Mouse (Mus musculus) thymus, postnatal 36 days (tissue): Measurements from ENCODE around the gene Ppm1h.
A peak's percentile ranks its signal among the peaks of the same experiment; 100 is the strongest.

Experiments
- DNase-seq, 2 experiments: peaks; one replicate each; pipeline ENCODE4 v3.0.0; 2022; ENCODE audit warnings: mixed read lengths in 2 of 2

Ppm1h gene

DNA sequence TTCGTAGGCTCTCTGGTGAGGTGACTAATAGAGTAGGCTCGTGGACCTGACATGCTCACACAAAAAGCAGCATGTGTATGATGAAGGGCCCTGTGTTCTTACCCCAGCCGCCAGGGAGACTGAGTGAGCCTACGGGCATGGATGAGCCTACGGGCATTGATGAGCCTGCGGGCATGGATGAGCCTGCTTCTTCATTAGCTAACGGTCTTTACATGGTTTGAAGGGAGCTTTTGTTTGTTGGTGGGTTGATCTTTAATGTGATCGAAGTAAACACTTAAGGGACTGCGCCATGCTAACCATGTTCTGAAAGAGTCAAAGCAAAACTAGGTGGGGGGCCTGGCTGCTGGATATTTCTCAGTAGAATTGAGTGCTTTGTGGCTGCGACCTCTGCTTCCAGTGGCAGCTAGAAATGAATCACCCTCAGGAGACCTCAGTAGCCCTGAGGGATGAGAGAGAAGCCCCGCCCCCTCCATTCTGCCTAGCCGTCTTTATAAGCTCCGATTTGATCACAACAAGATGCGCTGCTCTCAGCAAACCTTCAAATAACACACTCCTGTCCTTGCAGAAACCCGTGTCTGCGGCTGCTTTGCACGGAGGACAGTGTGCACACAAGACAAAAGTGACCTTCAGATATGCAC lies 183.9 kb downstream of the Ppm1h start:
- DNase-seq, result no peak

DNA sequence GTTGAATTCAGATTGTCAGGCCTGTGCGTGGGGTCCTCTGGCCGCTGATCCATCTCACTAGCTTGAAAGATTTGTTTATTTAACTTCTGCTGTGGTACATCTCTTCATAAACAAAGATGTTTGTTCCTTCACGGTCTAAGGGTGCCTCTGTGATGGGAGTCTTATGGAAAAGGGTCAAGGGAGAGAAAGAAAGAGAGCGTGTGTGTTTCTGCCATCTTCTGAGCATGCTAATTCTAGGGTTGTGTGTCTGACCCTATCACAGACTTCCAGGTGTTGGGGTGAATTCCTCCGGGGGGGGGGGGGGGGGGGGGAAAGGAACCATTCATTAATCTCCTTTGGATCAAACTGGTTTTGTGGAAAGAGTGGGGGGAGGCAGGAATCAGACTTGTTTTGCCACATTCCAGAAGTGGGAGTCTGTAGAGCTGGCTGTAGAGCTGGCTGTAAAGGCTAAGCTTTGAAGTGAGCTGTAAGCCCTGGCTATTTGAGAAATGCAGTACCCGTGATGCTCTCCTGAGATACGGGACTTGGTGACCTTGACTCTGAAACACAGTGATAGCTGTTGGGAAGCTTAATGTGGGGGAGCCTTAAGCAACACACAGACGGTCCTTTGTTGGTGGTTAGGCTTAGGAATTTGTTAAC lies 191.4 kb downstream of the Ppm1h start:
- DNase-seq, result no peak

DNA sequence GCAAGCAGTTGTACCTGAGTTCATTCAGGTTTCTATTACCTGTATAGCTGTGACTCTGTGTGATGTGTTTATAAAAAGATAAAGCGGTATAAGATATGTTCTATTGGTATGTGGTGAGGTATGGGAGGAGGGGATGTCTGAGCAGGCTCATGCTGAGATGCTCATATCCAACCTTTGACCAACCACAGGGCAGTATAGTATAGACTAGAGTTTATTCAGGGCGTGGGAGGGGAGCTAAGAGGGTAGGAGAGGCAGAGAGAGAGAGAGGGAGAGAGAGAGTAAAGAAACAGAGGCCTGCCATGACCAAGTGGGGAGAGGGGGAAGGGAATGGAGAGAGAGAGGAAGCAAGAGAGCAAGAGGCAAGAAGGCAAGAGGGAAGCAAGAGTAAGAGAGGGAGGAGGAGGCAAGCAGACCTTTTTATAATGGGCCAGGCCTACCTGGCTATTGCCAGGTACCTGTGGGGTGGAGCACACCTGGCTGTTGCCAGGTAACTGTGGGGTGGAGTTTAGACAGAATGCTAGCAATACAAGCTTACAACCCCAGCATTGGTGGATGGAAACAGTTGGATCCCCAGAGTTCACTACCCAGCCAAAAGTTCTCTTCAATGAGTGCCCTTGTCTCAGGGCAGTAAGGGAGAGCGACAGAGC lies 192.4 kb downstream of the Ppm1h start:
- DNase-seq, result no peak

DNA sequence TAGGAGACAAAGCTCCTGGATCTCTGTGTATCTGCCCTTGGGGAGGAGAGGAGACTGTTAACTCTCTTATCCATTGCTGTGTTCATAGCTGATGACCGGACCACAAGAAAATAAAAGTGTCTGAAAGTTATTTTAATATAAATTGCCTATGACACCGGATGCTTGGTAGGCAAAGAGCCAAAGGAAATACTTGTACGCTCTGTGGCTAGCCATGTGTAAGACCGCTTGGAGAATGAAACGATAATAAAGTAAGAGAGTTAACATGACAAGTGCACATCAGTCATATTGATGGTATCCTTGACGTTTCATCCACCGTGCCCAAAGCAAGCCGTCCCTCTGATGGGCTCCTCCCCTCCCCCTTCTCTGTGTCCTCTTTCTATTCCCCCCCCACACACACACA lies 194.2 kb downstream of the Ppm1h start:
- DNase-seq, result no peak

DNA sequence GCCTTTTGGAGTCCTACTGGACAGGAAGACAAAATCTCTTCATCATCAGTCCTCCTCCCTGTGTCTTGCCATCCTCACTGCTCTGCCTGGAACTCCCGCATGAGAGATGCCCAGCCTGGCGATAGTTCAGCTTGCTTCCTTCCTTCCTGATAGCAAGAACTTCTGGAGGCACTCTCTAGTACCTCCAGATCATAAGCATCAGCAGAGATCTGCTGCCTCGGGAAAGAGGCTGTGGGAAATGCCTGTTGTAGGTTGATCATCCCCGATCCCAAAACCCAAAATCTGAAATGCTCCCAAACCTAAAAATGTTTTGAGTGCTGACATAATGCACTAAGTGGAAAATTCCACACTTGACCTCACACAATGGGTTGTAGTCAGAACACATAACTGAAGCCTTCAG lies 198.4 kb downstream of the Ppm1h start:
- DNase-seq, result no peak

DNA sequence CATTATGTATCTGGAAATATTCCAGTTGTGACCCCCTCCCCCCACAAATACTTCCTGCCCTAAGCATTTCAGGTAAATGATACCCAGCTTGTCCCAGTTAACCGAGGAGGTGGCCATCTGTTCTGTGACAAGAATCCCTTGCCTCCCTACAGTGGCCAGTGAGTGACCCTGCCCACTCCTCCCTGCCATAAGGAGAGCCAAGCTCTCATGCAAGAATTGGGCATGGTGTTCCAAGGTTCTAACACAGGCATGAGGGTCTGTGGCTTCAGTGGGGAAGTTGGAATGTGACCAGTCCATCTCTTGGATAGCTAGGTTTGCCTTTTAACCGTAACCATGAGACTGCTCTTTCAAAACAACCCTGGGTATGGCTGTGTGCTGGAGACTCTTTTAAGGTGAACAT lies 198.9 kb downstream of the Ppm1h start:
- DNase-seq, result no peak

DNA sequence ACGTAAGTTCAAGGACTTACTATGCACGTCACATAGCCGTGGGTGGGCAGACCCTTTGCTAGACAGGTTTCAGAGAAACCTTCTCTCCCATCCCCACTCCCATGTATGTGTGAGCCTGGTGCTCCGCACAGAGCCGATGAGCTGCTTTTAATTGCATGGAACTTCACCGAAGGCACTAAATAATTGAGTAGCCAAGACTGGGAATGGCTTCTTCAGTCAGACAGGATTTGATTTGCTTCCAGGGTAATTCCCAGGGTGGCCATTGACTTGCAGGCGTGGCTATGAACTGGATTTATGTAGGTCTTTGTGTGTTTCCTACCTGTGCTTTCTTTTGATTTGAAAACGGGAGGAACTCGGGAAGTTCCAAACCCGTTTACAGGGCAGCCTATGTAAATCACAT lies 202.9 kb downstream of the Ppm1h start:
- no peak for DNase-seq

DNA sequence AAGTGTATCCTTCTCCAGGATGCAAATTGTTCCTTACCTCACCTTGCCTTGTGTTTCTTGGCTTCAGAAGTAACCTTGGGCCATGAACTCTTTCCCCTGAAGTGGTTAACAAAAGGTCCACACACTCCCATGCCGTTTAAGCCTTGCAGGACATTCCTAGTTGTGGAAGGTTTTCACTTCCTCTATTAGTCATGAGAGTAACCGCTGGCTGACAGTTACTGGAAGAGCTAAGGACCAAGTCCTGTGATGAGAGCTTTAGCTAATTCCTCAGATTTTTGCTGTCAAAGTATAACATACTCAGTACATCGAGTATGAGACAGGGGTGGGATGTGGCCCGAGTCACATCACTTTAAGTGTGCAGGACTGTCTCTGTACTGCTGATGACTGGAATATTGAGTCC lies 204.1 kb downstream of the Ppm1h start:
- DNase-seq, result no peak

DNA sequence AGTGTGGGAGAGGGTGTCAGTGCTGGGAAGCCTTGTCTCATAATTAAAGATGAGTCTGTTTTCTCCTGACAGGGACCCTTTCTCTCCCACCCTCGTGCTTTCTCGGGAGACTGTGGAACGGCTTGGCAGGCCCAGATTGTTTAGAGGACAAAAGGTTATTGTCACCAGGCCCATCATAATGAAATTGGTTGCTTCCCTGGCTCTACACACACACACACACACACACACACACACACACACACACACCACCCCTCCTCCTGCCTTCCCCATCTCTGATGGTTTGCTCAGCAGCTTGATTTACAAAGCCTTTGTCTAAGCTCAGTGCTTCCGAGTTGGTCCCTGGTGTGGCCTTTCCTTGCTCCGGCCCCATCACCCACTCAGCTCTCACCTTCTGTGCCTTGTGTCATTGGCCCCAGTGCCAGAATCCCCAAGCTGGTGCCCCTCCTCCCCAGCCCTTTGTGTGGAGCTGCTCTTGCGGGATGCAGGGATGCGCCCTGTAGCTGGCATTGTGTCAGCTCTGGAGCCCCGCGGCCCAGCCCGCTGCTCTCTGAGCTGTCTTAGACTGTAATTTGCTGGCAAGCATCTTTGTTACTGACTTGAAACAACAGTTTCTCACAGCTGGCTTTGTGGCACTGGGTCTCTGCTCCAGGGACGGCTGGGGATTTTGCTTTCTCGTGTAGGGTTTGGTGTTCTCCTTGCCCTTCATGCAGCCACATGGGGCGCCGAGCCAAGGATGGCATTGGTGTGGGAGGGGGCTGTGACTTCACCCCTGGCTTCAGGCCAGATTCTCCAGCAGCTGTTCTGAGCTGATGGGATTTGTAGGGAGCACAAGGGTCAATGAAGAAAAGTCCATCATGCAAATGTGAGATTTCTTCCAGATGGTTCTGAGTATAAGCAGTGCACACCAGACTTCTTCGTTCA lies 205.5 kb downstream of the Ppm1h start:
- no peak for DNase-seq

DNA sequence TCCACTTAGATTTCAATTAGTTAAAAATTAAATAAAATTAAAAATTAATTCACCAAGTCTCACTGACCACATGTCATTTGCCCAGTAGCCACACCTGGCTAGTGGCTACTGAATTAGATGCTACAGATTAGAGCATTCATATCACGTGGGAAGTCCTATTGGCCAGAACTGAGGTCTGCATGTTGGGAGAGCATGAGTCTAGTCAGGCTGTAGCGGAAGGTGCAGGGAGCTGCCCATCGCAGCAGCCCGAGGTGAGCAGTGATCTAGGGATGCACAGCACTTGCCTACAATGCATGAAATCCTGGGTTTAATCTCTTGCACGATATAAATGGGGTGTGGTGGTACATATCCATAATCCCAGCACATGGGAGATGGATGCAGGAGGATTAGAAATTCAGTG lies 206.7 kb downstream of the Ppm1h start:
- DNase-seq, result no peak

DNA sequence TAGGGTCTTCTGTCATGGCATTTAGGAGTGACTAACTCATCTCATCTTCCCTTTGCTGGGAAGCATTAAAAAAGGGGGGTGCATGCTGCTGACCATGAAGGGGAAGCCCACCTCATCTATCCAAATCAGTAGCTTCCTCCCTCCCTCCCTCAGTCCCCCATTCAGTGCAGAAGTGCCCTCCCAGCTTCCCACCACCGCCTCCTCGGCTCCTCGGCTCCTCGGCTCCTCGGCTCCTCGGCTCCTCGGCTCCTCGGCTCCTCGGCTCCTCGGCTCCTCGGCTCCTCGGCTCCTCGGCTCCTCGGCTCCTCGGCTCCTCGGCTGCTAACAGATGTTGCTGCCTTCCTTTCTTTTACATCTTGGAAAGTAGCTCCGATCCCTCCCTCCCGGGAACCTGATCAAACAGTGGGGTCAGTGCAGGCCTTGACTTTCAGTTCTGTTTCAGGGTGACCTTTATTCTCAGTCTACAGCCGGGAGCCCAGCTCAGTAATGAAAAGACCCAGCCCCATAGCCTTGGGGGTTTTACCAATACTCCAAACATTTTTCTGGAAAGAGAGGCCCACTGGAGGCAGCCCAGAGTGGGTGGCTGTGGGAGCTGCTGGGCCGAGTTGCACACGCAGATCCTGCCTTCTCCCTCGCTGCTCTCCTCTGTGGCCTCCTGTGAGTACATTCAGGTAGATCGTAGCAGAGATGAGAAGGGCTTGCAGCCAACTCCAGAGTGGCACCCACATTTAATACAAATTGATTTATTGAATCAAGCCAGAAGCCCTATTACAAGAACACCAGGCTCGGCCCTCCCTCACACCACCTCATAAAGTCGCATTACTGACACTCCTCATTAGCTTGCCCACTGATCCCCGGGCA lies 207.7 kb downstream of the Ppm1h start:
- DNase-seq, result no peak

DNA sequence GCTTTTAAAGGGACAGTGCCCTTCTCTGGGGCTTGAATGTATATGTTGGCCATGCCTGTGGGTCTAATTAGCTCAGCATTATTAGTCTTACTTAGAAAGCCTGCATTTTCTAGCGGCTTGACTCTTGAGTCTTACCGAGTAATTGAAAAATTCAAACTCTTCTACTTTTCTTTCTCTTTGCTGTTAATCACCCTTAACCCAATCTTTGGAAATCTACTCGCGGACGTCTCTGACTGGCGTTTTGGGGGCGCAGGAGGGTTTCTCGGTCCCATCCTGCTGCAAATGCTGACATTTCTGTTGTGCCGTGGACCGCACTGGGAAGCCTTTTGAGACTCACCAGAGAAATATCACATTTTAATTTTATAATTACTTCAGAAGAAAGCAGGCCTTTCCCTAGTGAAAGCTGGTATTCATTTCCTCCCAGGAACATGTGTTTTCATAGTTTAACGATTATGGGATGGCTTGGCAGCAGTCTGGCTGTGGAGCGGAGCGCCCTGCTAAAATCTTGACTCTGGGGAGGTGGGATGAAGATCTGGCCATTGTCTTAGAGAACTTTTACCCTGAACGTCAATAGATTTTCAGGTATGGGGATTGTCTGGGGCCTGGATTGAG lies 208.5 kb downstream of the Ppm1h start:
- no peak for DNase-seq

DNA sequence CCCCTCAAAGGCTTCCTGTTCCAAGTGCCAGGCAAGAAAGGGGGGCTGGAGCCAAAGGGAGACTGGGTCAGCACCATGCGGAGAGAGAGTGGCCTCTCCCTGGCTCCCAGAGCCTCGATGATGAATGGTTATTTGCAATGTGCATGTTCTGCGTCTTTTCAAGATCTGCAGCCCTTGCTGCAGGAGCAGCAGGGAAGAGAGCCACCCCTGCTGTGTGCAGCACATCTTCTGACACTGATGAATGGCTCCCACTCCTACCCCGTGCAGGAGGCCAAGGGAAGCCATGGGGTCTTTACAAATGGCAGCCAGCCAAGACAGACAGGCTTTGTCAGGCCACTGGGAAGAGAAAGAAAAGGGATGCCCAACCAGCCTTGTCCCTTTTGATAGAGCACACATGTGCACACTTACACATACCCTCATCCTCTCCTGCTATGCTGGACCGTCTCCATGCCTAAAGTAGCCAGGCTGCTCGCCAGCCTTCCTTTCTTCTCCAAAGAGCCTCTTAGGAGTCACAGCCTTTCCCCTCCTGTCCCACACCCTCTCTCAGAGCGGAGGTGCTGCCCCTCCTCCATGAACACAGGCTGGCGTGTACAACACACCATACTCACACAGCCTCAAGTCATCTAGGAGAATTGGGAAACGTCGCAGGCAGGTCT lies 209.1 kb downstream of the Ppm1h start:
- no peak for DNase-seq

DNA sequence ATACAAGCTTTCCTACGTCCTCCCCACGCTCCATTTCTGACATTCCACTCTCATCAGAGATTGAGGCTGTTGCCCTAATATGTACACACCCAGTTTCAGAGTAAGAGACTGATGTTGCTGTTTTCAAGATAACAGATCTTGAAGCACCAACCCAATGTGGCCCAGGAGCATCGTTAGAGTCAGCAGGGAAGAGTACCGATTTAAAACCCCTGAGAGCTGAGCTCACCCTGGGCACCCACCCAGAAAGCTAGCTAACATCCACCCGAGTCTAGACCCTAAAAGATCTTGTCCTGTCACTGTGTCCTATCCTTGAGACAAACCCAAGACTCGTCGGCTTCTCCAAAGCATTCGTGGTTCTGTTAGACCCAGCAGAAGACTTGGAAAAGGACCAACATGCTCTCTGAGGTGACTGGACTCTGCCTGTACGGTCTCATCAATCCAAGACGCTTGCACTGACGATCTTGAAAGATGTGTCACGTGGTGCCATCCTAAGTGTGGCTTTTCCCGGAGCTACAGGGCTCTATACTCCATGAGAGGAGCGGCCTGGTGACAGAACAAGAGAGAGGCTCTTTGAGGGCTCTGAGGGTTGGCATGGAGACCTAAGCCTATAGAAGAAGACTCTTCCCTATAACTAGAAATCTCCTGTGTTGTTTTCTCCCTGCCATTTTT lies 212.3 kb downstream of the Ppm1h start:
- DNase-seq, result no peak

DNA sequence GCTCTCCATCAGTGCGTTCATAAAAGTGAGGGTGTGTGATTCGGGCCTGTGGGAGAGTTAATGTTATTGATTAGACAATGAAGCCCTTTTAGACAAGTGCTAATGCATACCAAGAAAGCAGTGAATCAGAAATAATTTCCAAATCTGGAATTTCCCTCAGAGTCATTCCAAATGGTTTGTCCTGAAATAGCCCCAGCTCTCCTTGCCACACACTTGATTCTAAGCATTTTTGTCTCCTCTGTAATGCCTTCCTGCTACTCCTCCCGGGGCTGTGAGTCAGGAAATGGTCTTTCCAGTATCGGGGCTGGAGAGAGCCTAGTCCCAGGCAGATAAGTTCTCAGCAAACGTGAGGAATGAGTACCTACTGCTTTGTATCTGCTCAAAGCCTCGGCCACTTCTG lies 212.9 kb downstream of the Ppm1h start:
- no peak for DNase-seq

DNA sequence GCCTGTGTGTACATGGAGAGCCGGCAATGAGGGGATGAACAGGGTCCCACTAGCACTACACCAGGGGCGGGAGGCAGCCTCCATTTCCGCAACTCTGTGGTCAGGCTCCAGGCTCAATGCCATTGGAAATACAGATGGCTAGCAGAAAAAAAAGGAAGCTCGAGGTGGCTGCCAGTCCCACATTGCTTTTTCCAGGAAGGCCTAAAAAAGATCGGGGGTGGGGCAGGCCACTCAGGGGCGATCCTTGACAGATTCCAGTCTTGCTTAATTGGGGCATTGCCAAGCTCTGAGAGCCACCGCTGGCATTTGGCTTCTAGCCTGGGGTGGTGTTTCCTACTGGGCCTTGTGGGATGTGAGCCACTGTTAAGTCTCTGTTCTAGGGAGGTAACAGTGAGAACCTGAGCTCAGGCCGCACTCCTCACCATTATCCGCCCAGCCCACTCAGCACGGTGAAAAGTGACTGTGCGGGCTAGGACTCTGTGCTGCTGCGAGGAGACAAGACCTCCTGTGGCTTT lies 216.1 kb downstream of the Ppm1h start:
- peak in 1 of 2 experiments; percentile 13 for DNase-seq

DNA sequence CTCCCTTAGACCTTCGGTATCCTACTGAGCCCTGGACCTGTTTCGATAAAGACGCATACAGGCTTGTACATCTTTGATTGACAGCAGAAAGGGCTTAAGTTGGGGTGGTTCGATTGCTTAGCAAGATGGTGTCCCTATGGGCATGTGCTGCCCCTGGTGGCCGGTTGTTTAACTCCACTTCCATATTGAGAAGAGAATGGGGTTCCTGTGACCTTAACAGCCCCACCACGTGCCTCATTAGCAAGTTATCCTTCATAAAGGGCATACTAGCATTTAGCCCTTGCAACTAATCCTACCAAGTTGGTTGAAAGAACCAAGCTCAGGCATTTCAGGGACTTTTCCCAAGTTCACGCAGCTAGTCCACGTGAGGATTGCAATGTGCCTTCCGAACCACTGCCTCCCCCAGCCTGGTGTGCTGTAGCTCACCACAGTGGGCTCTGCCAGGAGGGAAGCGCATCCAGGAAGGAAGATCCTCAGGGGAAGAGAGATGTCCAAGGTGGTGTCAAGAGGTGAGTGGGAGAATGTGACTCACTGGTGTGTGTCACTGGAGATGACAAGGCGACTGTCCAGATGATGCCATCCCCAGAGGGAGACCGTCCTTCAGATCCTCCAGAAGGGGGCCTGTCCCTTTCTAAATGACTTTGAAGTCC lies 216.7 kb downstream of the Ppm1h start:
- peak; percentile 51 to 55 for DNase-seq

DNA sequence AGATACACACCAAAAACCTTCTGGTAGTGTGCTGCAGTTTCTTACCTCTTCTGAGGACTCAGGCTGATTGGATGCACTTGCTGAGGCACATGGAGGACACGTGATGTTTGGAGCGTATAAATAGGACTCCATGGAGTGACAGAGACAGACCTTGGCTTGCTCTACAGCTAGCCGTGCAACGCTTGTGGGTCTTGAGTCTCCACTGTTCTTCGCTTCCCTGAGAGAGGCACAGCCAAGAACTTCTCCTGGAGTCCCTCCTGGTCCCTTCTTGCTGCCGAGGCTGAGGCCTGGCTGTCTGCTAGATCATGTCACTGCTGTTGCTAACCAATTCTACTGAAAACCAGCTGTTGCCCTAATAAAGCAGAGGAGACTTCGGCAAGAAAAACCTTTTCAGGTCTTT lies 221.4 kb downstream of the Ppm1h start:
- DNase-seq, result no peak

DNA sequence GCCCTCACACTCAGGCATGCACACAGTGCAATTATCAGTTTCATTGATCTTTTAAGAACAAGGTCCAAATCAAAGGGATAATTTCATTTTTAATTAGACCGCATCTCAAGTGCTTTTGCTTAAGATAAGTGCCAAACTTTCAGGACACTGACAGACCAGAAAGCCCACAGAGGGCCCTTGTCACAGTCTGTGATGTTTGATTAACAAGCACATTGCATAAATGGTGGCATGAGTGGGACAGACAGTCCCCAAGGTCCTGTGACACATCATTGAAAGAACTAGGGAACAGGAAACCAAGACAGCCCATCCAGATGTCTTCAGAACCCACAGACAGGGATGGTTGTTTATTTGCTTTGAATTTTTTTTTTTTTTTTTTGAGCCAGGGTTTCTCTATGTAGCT lies 221.9 kb downstream of the Ppm1h start:
- DNase-seq, result no peak

DNA sequence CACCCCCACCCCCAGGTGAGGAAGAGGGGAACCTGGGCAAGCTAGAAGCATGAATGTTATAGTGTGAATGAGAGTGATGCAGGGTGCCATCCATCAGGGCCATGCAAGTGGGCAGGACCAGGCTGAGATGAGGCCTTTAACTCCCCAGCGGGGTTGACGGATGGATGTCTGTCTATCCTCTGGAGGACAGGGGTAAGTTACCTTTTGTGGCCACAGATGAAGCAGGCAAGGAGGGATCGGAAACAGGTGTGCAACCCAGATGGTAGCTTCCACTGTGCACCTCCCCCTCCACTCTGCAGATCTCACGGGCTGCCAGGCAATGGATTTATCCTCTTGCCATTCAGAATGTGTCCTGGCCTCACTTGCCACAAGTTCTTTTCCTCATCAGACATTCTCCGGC lies 222.8 kb downstream of the Ppm1h start:
- peak; percentile 12 to 37 for DNase-seq
